15 mouse cellular contexts compared by ENCODE assay signal in the genomic region with DNA sequence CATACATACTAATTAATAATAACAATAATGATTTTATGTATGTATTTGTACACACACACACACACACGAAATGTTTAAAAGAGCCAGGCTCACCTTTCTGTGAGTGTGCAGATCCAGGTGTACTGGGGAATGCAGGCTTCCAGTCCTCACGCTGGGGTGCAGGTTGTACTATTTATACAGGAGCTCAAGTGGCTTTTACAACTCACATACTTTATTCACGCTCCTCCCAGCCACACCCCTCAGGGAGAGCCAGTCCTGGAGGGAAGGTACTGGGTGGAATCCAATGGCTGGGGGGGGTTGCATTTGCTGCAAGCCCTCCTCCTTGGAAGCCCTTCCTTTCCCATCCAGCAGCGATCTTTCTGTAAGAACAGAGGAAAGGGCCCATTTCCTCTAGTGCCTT. TPM values are rescaled to one million over a fixed set of nuclear protein-coding genes. Genes with fewer than 3 reads are reported as not detected.
DNase-seq lines count a peak whose midpoint lies in the region; ATAC-seq and TF ChIP-seq lines count a peak whose summit lies in the region.
"Had no signal": no experiment of that assay in that cellular context is flagged by ENCODE, and none has a peak within 500 bp of the region (broad histone marks: within the 10 kb centered on the region; RNA-seq: fewer than 3 reads in every experiment).

A gene (minus strand): TSS at position 160 of the 400 bp plus-strand sequence.

- H3K4me1 ChIP-seq in cortical plate, adult 2 months (ENCODE audit: control insufficient read depth, insufficient read depth, low read length), result no peaks in the 10 kb centered on the region
- H3K4me1 ChIP-seq in lung, adult 2 months (ENCODE audit: control insufficient read depth, insufficient read depth, low read length), result no peaks in the 10 kb centered on the region; the same call in 1 of the 2 replicates
- H3K4me1 ChIP-seq in stomach, embryonic 15.5 days, result peaks cover 3% of the 10 kb centered on the region; the same call in 1 of the 2 replicates
- H3K4me1 ChIP-seq: heart, embryonic 13.5 days; hindbrain, embryonic 13.5 days; megakaryocyte, embryonic 14.5 days had no signal

- no peak for TF ChIP-seq POLR2A in cortical plate, adult 2 months (IDR thresholded peaks at IDR 0.05; ENCODE audit: extremely low read depth, insufficient read depth, low read length)
- TF ChIP-seq POLR2A in lung, adult 2 months (IDR thresholded peaks at IDR 0.05; ENCODE audit: borderline replicate concordance, extremely low read depth, low read depth, low read length), result peak; percentile 72; the same call in 1 of the 2 replicates

- TF ChIP-seq CTCF in cortical plate, adult 2 months (IDR thresholded peaks at IDR 0.05; ENCODE audit: extremely low read depth, insufficient read depth, low read length), result no peak
- no peak for TF ChIP-seq CTCF in lung, adult 2 months (IDR thresholded peaks at IDR 0.05; ENCODE audit: insufficient read depth, low read length)

- peak within 1 kb of the TSS; percentile 9; the same call in 1 of the 2 replicates for H3K27ac ChIP-seq in cortical plate, adult 2 months (ENCODE audit: insufficient read depth, low read length)
- H3K27ac ChIP-seq in stomach, embryonic 15.5 days, result peak within 1 kb of the TSS; percentile 51; the same call in 1 of the 2 replicates
- H3K27ac ChIP-seq: heart, embryonic 13.5 days; hindbrain, embryonic 13.5 days; limb, embryonic 12.5 days had no signal

- peak within 1 kb of the TSS; percentile 29; the same call in 1 of the 2 replicates for H3K4me2 ChIP-seq in stomach, embryonic 15.5 days
- H3K4me2 ChIP-seq: heart, embryonic 13.5 days; hindbrain, embryonic 13.5 days; limb, embryonic 12.5 days had no signal

- no peaks in the 10 kb centered on the region for H3K9me3 ChIP-seq in stomach, embryonic 15.5 days
- H3K9me3 ChIP-seq: heart, embryonic 13.5 days; hindbrain, embryonic 13.5 days; limb, embryonic 12.5 days had no signal

- H3K9ac ChIP-seq in stomach, embryonic 15.5 days, result no peak within 1 kb of the TSS
- H3K9ac ChIP-seq: heart, embryonic 13.5 days; hindbrain, embryonic 13.5 days; limb, embryonic 12.5 days had no signal

- WGBS in lung, adult 2 months, result 38% methylated on average over 4 of the region's 4 CpGs
- WGBS in stomach, embryonic 15.5 days, result 37% methylated on average over 4 of the region's 4 CpGs

- H3K4me3 ChIP-seq in cortical plate, adult 2 months (ENCODE audit: insufficient read depth, low read length), result no peak within 1 kb of the TSS
- H3K4me3 ChIP-seq in lung, adult 2 months (replicated peaks; ENCODE audit: extremely low read depth, low read depth, low read length), result peak within 1 kb of the TSS; percentile 13
- peak within 1 kb of the TSS; percentile 11; the same call in 1 of the 2 replicates for H3K4me3 ChIP-seq in stomach, embryonic 15.5 days (replicated peaks)
- H3K4me3 ChIP-seq: heart, embryonic 13.5 days; hindbrain, embryonic 13.5 days; limb, embryonic 12.5 days; megakaryocyte, embryonic 14.5 days had no signal

- ATAC-seq in stomach, embryonic 15.5 days (ENCODE audit: insufficient read depth, low FRiP score, low read depth), result peak; percentile 83
- no peak for ATAC-seq in erythroid progenitor cell, adult 5-6 weeks (replicated peaks; ENCODE audit: low FRiP score, poor library complexity, severe bottlenecking)
- ATAC-seq: forebrain, embryonic 14.5 days had no signal

- no peaks in the 10 kb centered on the region for H3K27me3 ChIP-seq in stomach, embryonic 15.5 days (replicated peaks)
- H3K27me3 ChIP-seq: heart, embryonic 13.5 days; hindbrain, embryonic 13.5 days; limb, embryonic 12.5 days had no signal

- peak; percentile 22 for DNase-seq in kidney, adult 9 months
- DNase-seq in kidney, adult 8-10 months, result no peak
- peak; percentile 49 for DNase-seq in lung, adult 2 months
- no peak for DNase-seq in layer of hippocampus, adult 9-10 months (ENCODE audit: low spot score)
- DNase-seq: cerebellum, adult 11-12 months; gastrocnemius, postnatal 25 days; spleen, adult 18-20 months had no signal

- no peaks in the 10 kb centered on the region for H3K36me3 ChIP-seq in stomach, embryonic 15.5 days
- H3K36me3 ChIP-seq: heart, embryonic 13.5 days; hindbrain, embryonic 13.5 days; limb, embryonic 12.5 days had no signal

RNA-seq across cellular contexts. Expression of the gene that starts here (rescaled TPM):
- 2.9 and 4.3 TPM in 2 replicates for polyA plus RNA-seq in cortical plate, adult 2 months (2012; rRNA removed)
- 10.3 and 18.4 TPM in 2 replicates for polyA plus RNA-seq in lung, adult 2 months (2012; rRNA removed)
- 45.5 and 69.6 TPM in 2 replicates for polyA plus RNA-seq in stomach, embryonic 15.5 days (2015; fragmentation: Nextera tagmentation; extraction: Ambion mirVana)
- total RNA-seq in erythroid progenitor cell, adult 5-6 weeks (2015; ENCODE audit: low replicate concordance), result not detected in 2 replicates
- not detected in 2 replicates for total RNA-seq in erythroid progenitor cell, adult 5-6 weeks (2017; ENCODE audit: low replicate concordance)

Comparison
In these comparisons a context has a peak if more than half of its experiments do, and no peak if none do; other contexts are left out.
1. DNase-seq: peak in kidney, adult 9 months (single experiment) and lung, adult 2 months (single experiment); none in kidney, adult 8-10 months (0 of 2) and layer of hippocampus, adult 9-10 months (single experiment).